Mouse (Mus musculus): ENCODE data around the gene Loxl4. TPM values are rescaled to one million over a fixed set of nuclear protein-coding genes. Genes with fewer than 3 reads are reported as not detected.

Gene Loxl4
- total and polyA plus RNA-seq, 2 experiments from 2014 or later = 0.10 to 0.27 TPM

DNA sequence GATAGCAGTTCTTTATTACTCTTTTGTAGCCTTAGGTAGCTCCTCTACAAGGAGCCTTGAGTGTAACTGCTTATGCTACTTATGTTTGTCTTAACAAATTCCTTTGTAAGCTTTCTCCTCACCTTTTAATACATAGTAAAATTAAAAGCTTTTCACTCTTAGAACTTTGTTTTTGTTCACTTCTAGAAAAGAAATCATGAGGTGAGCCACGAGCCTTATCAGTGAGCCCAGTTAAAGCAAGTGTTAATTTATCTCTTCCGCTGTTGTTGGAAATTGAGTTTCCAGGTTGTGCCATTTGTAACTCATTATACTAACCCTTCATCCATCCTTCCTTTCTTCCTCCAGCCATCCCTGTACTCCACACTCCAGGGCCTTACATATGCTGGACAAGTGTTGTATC is 37.3 kb downstream of the Loxl4 start:
- WGBS = 90% methylated on average over 2 of the region's 2 CpGs

DNA sequence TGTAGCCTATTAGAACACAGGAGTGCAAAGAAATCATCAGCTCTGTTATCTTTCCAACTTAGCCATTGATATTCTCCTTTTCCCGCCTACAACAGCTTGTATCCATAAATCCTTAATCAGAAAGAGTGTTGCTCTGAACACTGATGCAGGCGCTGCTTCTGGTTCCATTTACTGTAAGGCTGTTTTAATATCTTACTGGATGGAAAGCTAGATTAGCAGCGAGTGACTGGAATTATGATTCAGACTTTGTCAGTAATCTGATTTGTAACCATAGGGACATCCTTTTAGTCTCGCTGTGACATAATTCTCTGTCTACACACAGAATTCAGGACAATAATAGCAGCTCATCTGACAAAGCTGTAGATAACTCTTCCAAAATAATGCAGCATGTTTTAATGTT is 41.3 kb downstream of the Loxl4 start:
- Histone ChIP-seq H3K4me2 (ENCODE audit: low read depth, low read length, poor library complexity, severe bottlenecking) (no peak overlapping the region; the same call in 1 of the 2 replicates), H3K27me3 (ENCODE audit: insufficient read depth, low read length) (no peaks in the 10 kb centered on the region), H3K4me1 (ENCODE audit: insufficient read depth, low read length) (peaks cover 7% of the 10 kb centered on the region; the same call in 1 of the 2 replicates), H3K36me3 (ENCODE audit: insufficient read depth, low read length) (no peaks in the 10 kb centered on the region), H3K27ac (ENCODE audit: low read depth, low read length) (no peak overlapping the region), H3K4me3 (ENCODE audit: low read depth, low read length) (no peak overlapping the region), H3K9me3 (ENCODE audit: low read length) (no peaks in the 10 kb centered on the region), H3K9ac (replicated peaks; ENCODE audit: low read length, poor library complexity, severe bottlenecking) (no peak overlapping the region)
- DNase-seq (ENCODE audit: low spot score) = peak; percentile 14
- TF ChIP-seq CTCF (IDR thresholded peaks at IDR 0.05) = no peak
- WGBS = 39% methylated on average over 4 of the region's 4 CpGs
- ATAC-seq (ENCODE audit: low FRiP score) = no peak

More for the DNA sequence above, 37.3 kb downstream of the Loxl4 start:
- Histone ChIP-seq H3K9ac (replicated peaks; ENCODE audit: low read length, poor library complexity, severe bottlenecking) (no peak overlapping the region), H3K9me3 (ENCODE audit: low read length) (no peaks in the 10 kb centered on the region), H3K36me3 (ENCODE audit: insufficient read depth, low read length) (no peaks in the 10 kb centered on the region), H3K4me1 (ENCODE audit: insufficient read depth, low read length) (peaks cover 7% of the 10 kb centered on the region; the same call in 1 of the 2 replicates), H3K4me3 (ENCODE audit: low read depth, low read length) (no peak overlapping the region), H3K4me2 (ENCODE audit: low read depth, low read length, poor library complexity, severe bottlenecking) (no peak overlapping the region), H3K27me3 (ENCODE audit: insufficient read depth, low read length) (no peaks in the 10 kb centered on the region), H3K27ac (ENCODE audit: low read depth, low read length) (no peak overlapping the region)
- ATAC-seq (ENCODE audit: low FRiP score) = no peak
- TF ChIP-seq CTCF (IDR thresholded peaks at IDR 0.05) = no peak
- no peak for DNase-seq (ENCODE audit: low spot score)

DNA sequence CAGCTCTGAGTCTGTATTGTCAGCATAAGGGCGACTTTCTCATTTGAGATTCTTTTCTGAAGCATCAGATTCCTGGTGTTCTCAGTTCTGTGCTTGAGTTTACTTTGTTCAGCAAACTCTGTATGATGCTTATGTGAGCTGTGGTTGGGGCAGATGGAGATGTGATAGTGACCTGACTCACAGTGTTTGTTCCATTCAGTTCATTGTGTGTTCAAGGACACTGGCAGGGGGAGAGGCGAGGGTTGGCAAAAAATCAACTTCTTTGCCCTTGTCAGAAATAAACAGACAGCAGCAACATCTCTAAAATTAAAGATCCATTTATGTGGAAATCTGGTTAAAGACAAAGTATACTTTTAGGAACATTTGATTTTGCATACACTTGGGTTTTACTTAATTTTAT is 43.5 kb downstream of the Loxl4 start:
- ATAC-seq (ENCODE audit: low FRiP score) = no peak
- peaks cover 7% of the 10 kb centered on the region; the same call in 1 of the 2 replicates for H3K4me1 ChIP-seq (ENCODE audit: insufficient read depth, low read length)
- H3K4me2 ChIP-seq (ENCODE audit: low read depth, low read length, poor library complexity, severe bottlenecking) = no peak overlapping the region
- H3K36me3 ChIP-seq (ENCODE audit: insufficient read depth, low read length) = no peaks in the 10 kb centered on the region
- no peak for DNase-seq (ENCODE audit: low spot score)
- no peak overlapping the region for H3K9ac ChIP-seq (replicated peaks; ENCODE audit: low read length, poor library complexity, severe bottlenecking)
- TF ChIP-seq CTCF (IDR thresholded peaks at IDR 0.05) = no peak
- H3K4me3 ChIP-seq (ENCODE audit: low read depth, low read length) = no peak overlapping the region
- 66% methylated on average over 2 of the region's 2 CpGs for WGBS
- no peaks in the 10 kb centered on the region for H3K9me3 ChIP-seq (ENCODE audit: low read length)
- no peak overlapping the region for H3K27ac ChIP-seq (ENCODE audit: low read depth, low read length)
- H3K27me3 ChIP-seq (ENCODE audit: insufficient read depth, low read length) = no peaks in the 10 kb centered on the region

DNA sequence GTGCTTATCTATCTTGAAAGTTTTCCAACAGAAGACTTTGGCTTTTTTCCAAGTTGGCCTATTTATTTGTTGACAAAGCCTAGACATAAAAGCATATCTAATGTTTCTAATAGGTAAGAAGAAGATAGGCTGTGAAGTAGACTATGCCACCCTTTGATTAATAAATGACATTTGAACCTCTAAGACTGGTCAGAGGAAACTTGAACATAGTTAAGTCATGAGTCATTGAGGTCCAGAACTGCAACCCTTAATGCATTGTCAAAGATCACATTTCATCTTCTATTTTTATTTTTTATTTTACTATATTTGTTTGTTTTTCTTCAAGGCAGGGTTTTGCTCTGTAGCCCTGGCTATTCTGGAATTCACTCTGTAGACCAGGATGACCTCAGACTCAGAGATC is 45.6 kb downstream of the Loxl4 start:
- H3K4me2 ChIP-seq (ENCODE audit: low read depth, low read length, poor library complexity, severe bottlenecking) = no peak overlapping the region
- TF ChIP-seq CTCF (IDR thresholded peaks at IDR 0.05) = no peak
- no peak overlapping the region for H3K4me3 ChIP-seq (ENCODE audit: low read depth, low read length)
- no peaks in the 10 kb centered on the region for H3K27me3 ChIP-seq (ENCODE audit: insufficient read depth, low read length)
- no peak for DNase-seq (ENCODE audit: low spot score)
- H3K9me3 ChIP-seq (ENCODE audit: low read length) = no peaks in the 10 kb centered on the region
- ATAC-seq (ENCODE audit: low FRiP score) = no peak
- peaks cover 7% of the 10 kb centered on the region; the same call in 1 of the 2 replicates for H3K4me1 ChIP-seq (ENCODE audit: insufficient read depth, low read length)
- H3K36me3 ChIP-seq (ENCODE audit: insufficient read depth, low read length) = 0 out of 2 replicates have a peak, but pooled peaks cover 4% of the 10 kb centered on the region
- H3K9ac ChIP-seq (replicated peaks; ENCODE audit: low read length, poor library complexity, severe bottlenecking) = no peak overlapping the region
- no peak overlapping the region for H3K27ac ChIP-seq (ENCODE audit: low read depth, low read length)

DNA sequence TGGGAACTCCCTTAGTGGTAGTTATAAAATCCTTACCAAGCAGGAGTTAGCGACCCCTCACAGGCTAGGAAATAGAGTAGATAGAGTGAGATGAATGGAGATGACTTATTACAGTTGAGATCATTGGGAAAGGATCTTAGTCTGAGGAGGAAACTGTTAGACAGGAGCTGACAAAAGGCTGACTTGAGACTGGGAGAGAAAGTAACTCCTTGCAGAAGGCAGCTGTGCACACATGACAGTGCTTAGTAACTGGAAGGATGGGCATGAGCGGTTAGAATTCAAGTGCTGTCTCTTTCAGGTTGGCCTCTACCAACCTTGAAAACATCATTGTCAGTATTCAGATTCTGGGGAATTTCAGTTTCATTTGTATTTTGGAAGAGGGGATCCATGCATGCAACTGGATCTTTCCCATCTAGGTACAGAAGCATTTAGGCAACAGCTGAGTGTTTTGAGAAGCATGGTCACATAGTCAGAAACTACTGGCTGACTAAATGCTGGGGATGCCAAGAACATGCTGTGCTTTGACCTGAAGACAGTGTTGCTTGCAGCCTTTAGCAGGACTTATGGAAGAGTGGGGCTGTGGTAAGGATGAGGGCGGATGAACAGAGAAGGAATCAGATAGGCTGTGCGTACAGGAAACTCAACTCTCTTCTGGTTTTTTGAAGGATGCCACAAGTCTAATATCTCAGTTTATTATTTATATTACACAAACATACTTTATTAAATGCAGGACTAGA is 46.2 kb downstream of the Loxl4 start:
- TF ChIP-seq CTCF (IDR thresholded peaks at IDR 0.05) = no peak
- Histone ChIP-seq H3K27me3 (ENCODE audit: insufficient read depth, low read length) (no peaks in the 10 kb centered on the region), H3K4me2 (ENCODE audit: low read depth, low read length, poor library complexity, severe bottlenecking) (no peak overlapping the region), H3K9me3 (ENCODE audit: low read length) (no peaks in the 10 kb centered on the region), H3K36me3 (ENCODE audit: insufficient read depth, low read length) (0 out of 2 replicates have a peak, but pooled peaks cover 4% of the 10 kb centered on the region), H3K27ac (ENCODE audit: low read depth, low read length) (no peak overlapping the region), H3K4me3 (ENCODE audit: low read depth, low read length) (no peak overlapping the region), H3K4me1 (ENCODE audit: insufficient read depth, low read length) (peaks cover 7% of the 10 kb centered on the region; the same call in 1 of the 2 replicates), H3K9ac (replicated peaks; ENCODE audit: low read length, poor library complexity, severe bottlenecking) (no peak overlapping the region)
- 94% methylated on average over 4 of the region's 4 CpGs for WGBS
- ATAC-seq (ENCODE audit: low FRiP score) (no peak), DNase-seq (ENCODE audit: low spot score) (no peak)

DNA sequence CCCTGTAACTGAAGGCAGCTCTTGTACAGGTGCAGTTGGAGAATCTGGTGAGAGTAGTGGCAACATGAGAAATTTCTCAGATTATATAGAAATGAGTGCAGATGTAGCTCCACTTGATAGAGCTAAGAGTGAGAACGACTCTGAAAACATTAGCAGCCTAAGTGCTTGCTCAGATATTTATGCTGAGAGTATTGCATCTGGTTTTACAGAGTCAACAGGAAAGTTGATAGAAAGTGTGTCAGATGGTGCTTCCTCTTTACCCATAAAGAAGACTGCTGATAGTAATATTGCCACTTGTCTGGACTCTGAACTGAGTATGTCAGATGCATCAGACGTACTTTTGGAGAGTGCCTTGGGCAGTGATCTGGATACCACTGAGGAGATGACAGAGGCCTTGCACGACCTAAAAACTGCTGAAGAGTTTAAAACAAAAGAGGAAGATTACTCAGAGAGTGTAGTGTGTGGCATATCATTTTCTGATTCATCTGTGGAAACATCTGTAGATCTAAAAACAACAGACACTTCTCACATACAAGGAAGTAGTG is 48.8 kb downstream of the Loxl4 start:
- ATAC-seq (ENCODE audit: low FRiP score) = no peak
- no peak overlapping the region for H3K9ac ChIP-seq (replicated peaks; ENCODE audit: low read length, poor library complexity, severe bottlenecking)
- H3K4me1 ChIP-seq (ENCODE audit: insufficient read depth, low read length) = no peaks in the 10 kb centered on the region
- 92% methylated on average over 3 of the region's 3 CpGs for WGBS
- H3K36me3 ChIP-seq (ENCODE audit: insufficient read depth, low read length) = 0 out of 2 replicates have a peak, but pooled peaks cover 4% of the 10 kb centered on the region
- no peak overlapping the region for H3K27ac ChIP-seq (ENCODE audit: low read depth, low read length)
- H3K9me3 ChIP-seq (ENCODE audit: low read length) = no peaks in the 10 kb centered on the region
- no peaks in the 10 kb centered on the region for H3K27me3 ChIP-seq (ENCODE audit: insufficient read depth, low read length)
- DNase-seq (ENCODE audit: low spot score) = no peak
- no peak for TF ChIP-seq CTCF (IDR thresholded peaks at IDR 0.05)
- H3K4me2 ChIP-seq (ENCODE audit: low read depth, low read length, poor library complexity, severe bottlenecking) = no peak overlapping the region
- no peak overlapping the region for H3K4me3 ChIP-seq (ENCODE audit: low read depth, low read length)
